Mouse (Mus musculus) lung, postnatal 0 days (tissue): ENCODE results near the gene Bckdha. TPM values are rescaled to one million over a fixed set of nuclear protein-coding genes. Genes with fewer than 3 reads are reported as not detected.

Experiments used
- ATAC-seq: fragments of 200-750 bp; cut with Nextera tagmentation; 2 replicates; pipeline ENCODE4 v1.8.0; 2017; ENCODE audit warnings: moderate library complexity
- DNase-seq: peaks from one replicate; pipeline ENCODE4 v3.0.0-alpha.2; 2016; ENCODE audit warnings: low spot score
- H3K27ac ChIP-seq: fragments of 300-500 bp; sonication (generic); 2 replicates; pipeline ENCODE4 v1.5.1; 2014; ENCODE audit warnings: antibody characterized with exemption, mild to moderate bottlenecking, low read length, mixed read lengths
- H3K27me3 ChIP-seq: fragments of 300-500 bp; sonication (generic); replicated peaks from 2 replicates; pipeline ENCODE4 v1.6.1; 2014; ENCODE audit warnings: low read length, mixed read lengths; ENCODE audit not compliant: insufficient read depth
- H3K36me3 ChIP-seq: fragments of 300-500 bp; sonication (generic); 2 replicates; pipeline ENCODE4 v1.6.1; 2014; ENCODE audit warnings: low read length, mixed read lengths; ENCODE audit not compliant: insufficient read depth
- H3K4me1 ChIP-seq: fragments of 300-500 bp; sonication (generic); 2 replicates; pipeline ENCODE4 v1.6.1; 2014; ENCODE audit warnings: antibody characterized with exemption, low read depth, low read length, mixed read lengths; ENCODE audit not compliant: insufficient read depth
- H3K4me2 ChIP-seq: fragments of 300-500 bp; sonication (generic); replicated peaks from 2 replicates; pipeline ENCODE4 v1.6.1; 2014; ENCODE audit warnings: low read depth, mild to moderate bottlenecking, low read length, moderate library complexity, mixed read lengths
- H3K4me3 ChIP-seq: fragments of 300-500 bp; sonication (generic); 2 replicates; pipeline ENCODE4 v1.5.1; 2014; ENCODE audit warnings: low read depth, low read length
- H3K9ac ChIP-seq: fragments of 300-500 bp; sonication (generic); replicated peaks from 2 replicates; pipeline ENCODE4 v1.6.1; 2014; ENCODE audit warnings: low read depth, mild to moderate bottlenecking
- H3K9me3 ChIP-seq: fragments of 300-500 bp; sonication (generic); 2 replicates; pipeline ENCODE4 v1.6.1; 2016; ENCODE audit warnings: low read length, mixed read lengths
- CTCF ChIP-seq: IDR thresholded peaks from 2 replicates; pipeline ENCODE4 v1.5.1; 2016; ENCODE audit warnings: antibody characterized with exemption, mild to moderate bottlenecking
- EP300 ChIP-seq: IDR thresholded peaks from 2 replicates; pipeline ENCODE4 v1.6.1; 2016; ENCODE audit warnings: antibody characterized with exemption, mild to moderate bottlenecking, control low read depth
- WGBS: fragments of 180-500 bp; shearing (Covaris S2); extraction: QIAGEN DNeasy Blood & Tissue Kit; methylation state at CpG from one replicate; pipeline ENCODE4 v1.1.7; 2014; 5-methylcytosine and 5-hydroxymethylcytosine counted together
- polyA plus RNA-seq: library from polyadenylated mRNA; unstranded; fragments of >200 nt; fragmentation: Nextera tagmentation; extraction: Ambion mirVana; gene quantifications from 2 replicates; pipeline ENCODE4 v1.2.1, GENCODE M21; 2015

Bckdha gene
- polyA plus RNA-seq, 1 experiment from 2014 or later: 71.7 TPM

- peak overlapping the region; percentile 85 for H3K4me3 ChIP-seq
- H3K9ac ChIP-seq: 0 out of 2 replicates have a peak overlapping the region, but pooled peaks have one; percentile 75
- WGBS: 10% methylated on average over 12 of the region's 12 CpGs
- H3K4me1 ChIP-seq: peaks cover 5% of the 10 kb centered on the region
- no peak for TF ChIP-seq CTCF
- no peak for TF ChIP-seq EP300
- no peaks in the 10 kb centered on the region for H3K27me3 ChIP-seq
- peak overlapping the region; percentile 92 for H3K27ac ChIP-seq
- peak overlapping the region; percentile 98 for H3K4me2 ChIP-seq
- peak; percentile 3 for ATAC-seq
- peak; percentile 48 for DNase-seq
- no peaks in the 10 kb centered on the region for H3K9me3 ChIP-seq
- 0 out of 2 replicates have a peak, but pooled peaks cover 4% of the 10 kb centered on the region for H3K36me3 ChIP-seq
Measured at GRCm38 (mm10) chr7:25689603-25690021, 30.8 kb upstream of the Bckdha start.

DNA sequence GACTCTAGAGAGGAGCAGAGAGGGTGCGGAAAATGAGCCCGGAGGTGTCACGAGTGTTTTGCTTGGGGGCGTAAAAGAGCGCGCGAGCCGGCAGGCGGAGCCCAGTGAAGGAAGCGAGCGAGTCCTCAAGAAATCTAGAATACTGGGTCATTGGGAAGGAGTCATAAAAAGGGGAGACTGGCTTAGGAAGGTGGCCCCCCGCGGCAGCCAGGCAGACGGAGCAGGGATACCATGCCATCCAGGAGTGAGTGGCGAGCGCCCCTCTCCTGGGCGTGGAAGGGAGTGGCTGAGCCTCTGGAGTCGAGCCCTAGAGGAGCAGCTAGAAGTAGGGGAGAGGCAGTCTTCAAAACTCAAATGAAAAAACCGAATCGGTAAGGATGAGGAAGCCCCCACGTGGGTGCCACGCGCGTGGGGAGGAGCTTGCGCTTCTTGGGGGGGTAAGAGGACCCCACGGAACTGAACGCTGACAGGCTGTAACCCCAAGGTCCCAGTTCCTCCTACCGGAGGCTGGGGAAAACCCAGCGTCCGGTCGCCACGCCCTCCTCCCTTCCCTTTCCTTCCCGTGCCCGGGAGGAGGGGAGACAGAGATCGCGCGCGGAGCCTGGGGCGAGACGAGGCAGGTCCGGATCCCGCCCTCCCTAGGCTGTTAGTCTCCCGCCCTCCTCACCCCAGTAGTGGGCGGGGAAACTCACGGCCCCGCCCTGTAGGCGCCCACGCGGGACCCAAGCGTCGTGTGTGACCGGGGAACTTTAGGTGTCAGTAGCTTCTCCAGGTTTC lies 30.2 kb upstream of the Bckdha start:
- ATAC-seq (peak; percentile 81), DNase-seq (peak; percentile 94)
- peak; percentile 35 for TF ChIP-seq CTCF
- TF ChIP-seq EP300: peak; percentile 47; the same call in 1 of the 2 replicates
- WGBS: under 1% methylated on average over 46 of the region's 52 CpGs
- H3K27ac ChIP-seq: peak overlapping the region; percentile 92
- H3K4me3 ChIP-seq: peak overlapping the region; percentile 85
- H3K4me1 ChIP-seq: peaks cover 5% of the 10 kb centered on the region
- peak overlapping the region; percentile 98 for H3K4me2 ChIP-seq
- no peaks in the 10 kb centered on the region for H3K27me3 ChIP-seq
- H3K9me3 ChIP-seq: no peaks in the 10 kb centered on the region
- H3K36me3 ChIP-seq: no peaks in the 10 kb centered on the region
- H3K9ac ChIP-seq: peak overlapping the region; percentile 75

DNA sequence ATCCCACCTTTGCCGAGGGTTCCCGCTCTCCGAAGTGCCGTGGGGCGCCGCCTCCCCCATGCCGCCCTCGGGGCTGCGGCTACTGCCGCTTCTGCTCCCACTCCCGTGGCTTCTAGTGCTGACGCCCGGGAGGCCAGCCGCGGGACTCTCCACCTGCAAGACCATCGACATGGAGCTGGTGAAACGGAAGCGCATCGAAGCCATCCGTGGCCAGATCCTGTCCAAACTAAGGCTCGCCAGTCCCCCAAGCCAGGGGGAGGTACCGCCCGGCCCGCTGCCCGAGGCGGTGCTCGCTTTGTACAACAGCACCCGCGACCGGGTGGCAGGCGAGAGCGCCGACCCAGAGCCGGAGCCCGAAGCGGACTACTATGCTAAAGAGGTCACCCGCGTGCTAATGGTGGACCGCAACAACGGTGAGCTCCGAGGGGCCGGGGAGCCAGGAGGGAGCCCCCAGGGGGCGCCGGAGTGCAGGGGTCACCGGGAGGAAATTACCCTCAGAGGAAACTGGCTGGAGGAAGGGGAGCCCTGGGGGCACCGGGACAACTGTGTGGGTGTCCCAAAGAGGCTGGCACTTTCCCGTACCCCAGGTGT lies 29.1 kb upstream of the Bckdha start:
- Histone ChIP-seq H3K36me3 (no peaks in the 10 kb centered on the region), H3K4me3 (peak overlapping the region; percentile 85), H3K4me1 (peaks cover 5% of the 10 kb centered on the region), H3K9me3 (no peaks in the 10 kb centered on the region), H3K27me3 (no peaks in the 10 kb centered on the region), H3K27ac (peak overlapping the region; percentile 92), H3K4me2 (peak overlapping the region; percentile 98), H3K9ac (peak overlapping the region; percentile 75)
- ATAC-seq (no peak), DNase-seq (peak; percentile 49)
- TF ChIP-seq CTCF (peak; percentile 53), EP300 (no peak)
- WGBS: 2% methylated on average over 47 of the region's 47 CpGs

DNA sequence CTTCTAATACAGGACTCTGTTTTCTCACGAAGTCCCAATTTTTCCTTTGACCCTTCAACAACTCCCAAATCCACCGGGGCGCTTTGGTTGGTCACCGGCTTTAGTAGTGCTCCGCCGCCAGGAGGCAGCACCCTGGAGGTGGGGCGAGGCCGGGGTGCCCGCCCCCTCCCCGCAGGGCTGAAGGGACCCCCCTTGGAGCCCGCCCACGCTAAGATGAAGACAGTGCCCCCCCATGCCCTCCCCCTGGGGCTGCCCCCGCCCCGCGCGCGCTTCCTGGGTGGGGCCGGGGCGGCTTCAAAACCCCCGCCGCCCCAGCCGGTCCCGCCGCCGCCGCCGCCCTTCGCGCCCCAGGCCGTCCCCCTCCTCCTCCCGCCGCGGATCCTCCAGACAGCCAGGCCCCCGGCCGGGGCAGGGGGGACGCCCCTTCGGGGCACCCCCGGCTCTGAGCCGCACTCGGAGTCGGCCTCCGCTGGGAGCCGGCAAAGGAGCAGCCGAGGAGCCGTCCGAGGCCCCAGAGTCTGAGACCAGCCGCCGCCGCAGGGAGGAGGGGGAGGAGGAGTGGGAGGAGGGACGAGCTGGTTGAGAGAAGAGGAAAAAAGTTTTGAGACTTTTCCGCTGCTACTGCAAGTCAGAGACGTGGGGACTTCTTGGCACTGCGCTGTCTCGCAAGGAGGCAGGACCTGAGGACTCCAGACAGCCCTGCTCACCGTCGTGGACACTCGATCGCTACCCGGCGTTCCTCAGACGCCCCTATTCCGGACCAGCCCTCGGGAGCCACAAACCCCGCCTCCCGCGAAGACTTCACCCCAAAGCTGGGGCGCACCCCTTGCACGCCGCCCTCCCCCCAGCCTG lies 28.1 kb upstream of the Bckdha start, which contains the start of gene Tgfb1:
TSS of gene Tgfb1 (plus strand) at position 323 of the 852 bp plus-strand sequence.
- H3K4me2 ChIP-seq: peak within 1 kb of the TSS; percentile 98

DNA sequence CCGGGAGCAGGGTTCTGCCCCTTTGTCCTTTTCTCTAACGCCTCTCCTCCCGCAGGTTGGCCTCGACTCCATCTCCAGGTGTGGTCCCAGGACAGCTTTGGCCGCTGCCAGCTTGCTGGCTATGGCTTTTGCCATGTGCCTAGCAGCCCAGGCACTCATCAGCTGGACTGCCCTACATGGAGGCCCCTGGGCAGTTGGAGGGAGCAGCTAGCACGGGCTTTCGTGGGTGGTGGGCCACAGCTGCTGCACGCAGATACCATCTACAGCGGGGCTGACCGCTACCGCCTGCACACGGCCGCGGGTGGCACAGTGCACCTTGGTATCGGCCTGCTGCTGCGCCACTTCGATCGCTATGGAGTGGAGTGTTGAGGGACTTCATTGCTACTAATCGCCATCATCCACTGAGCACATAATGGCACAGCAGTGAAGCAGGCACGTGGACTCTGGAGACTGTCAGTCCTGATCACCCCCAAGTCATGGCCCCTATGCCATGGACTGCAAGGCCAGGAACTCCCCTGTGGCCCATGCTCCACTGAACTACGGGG lies 27.2 kb upstream of the Bckdha start:
- H3K9ac ChIP-seq: no peak overlapping the region
- H3K4me3 ChIP-seq: peak overlapping the region; percentile 85
- DNase-seq: no peak
- peak overlapping the region; percentile 98 for H3K4me2 ChIP-seq
- H3K36me3 ChIP-seq: no peaks in the 10 kb centered on the region
- no peak for ATAC-seq
- 75% methylated on average over 21 of the region's 21 CpGs for WGBS
- H3K27me3 ChIP-seq: no peaks in the 10 kb centered on the region
- TF ChIP-seq CTCF: no peak
- no peaks in the 10 kb centered on the region for H3K9me3 ChIP-seq
- peaks cover 12% of the 10 kb centered on the region for H3K4me1 ChIP-seq
- H3K27ac ChIP-seq: 0 out of 2 replicates have a peak overlapping the region, but pooled peaks have one; percentile 92

More for the DNA sequence above, 28.1 kb upstream of the Bckdha start, which contains the start of gene Tgfb1:
- H3K27me3 ChIP-seq: no peaks in the 10 kb centered on the region
- TF ChIP-seq CTCF (peak; percentile 77), EP300 (no peak)
- H3K27ac ChIP-seq: peak within 1 kb of the TSS; percentile 92
- H3K9me3 ChIP-seq: no peaks in the 10 kb centered on the region
- H3K36me3 ChIP-seq: no peaks in the 10 kb centered on the region
- peaks cover 5% of the 10 kb centered on the region for H3K4me1 ChIP-seq
- peak within 1 kb of the TSS; percentile 85 for H3K4me3 ChIP-seq
- peak within 1 kb of the TSS; percentile 75 for H3K9ac ChIP-seq
- DNase-seq: peak; percentile 88
- ATAC-seq: peak; percentile 65
- 2% methylated on average over 31 of the region's 69 CpGs for WGBS
